Mouse (Mus musculus) ES-Bruce4 (cell line): ENCODE measurements around the gene 1700125H20Rik. TPM values are rescaled to one million over a fixed set of nuclear protein-coding genes. Genes with fewer than 3 reads are reported as not detected.

Experiments
- H3K27ac ChIP-seq: 2 replicates; pipeline ENCODE4 v1.5.1; 2012; ENCODE audit warnings: low read length, inconsistent platforms; ENCODE audit not compliant: insufficient read depth
- H3K27me3 ChIP-seq: 2 replicates; pipeline ENCODE4 v1.6.1; 2012; ENCODE audit warnings: mild to moderate bottlenecking, low read length, inconsistent platforms; ENCODE audit not compliant: control insufficient read depth, poor library complexity, insufficient read depth, severe bottlenecking
- H3K36me3 ChIP-seq: 2 replicates; pipeline ENCODE4 v1.6.1; 2012; ENCODE audit warnings: inconsistent platforms, mild to moderate bottlenecking, low read length, moderate library complexity; ENCODE audit not compliant: control insufficient read depth, poor library complexity, insufficient read depth, severe bottlenecking
- H3K4me1 ChIP-seq: one replicate; pipeline ENCODE4 v1.8.1; 2011; ENCODE audit warnings: low read length; ENCODE audit not compliant: control insufficient read depth, insufficient read depth
- H3K4me3 ChIP-seq: 2 replicates; pipeline ENCODE4 v1.5.1; 2011; ENCODE audit warnings: low read depth, mild to moderate bottlenecking, low read length
- H3K9ac ChIP-seq: 2 replicates; pipeline ENCODE4 v1.6.1; 2012; ENCODE audit warnings: low read depth, mild to moderate bottlenecking, inconsistent platforms; ENCODE audit not compliant: poor library complexity, severe bottlenecking
- H3K9me3 ChIP-seq: replicated peaks from 2 replicates; pipeline ENCODE4 v1.6.1; 2012; ENCODE audit warnings: mild to moderate bottlenecking, low read length, inconsistent platforms; ENCODE audit not compliant: control insufficient read depth, poor library complexity, insufficient read depth, severe bottlenecking
- CTCF ChIP-seq: IDR thresholded peaks from one replicate; pipeline ENCODE4 v1.8.1; 2011; ENCODE audit warnings: low read depth, low read length
- EP300 ChIP-seq: IDR thresholded peaks from 2 replicates; pipeline ENCODE4 v1.6.1; 2011; ENCODE audit warnings: low read depth, low read length; ENCODE audit not compliant: insufficient read depth
- POLR2A ChIP-seq: IDR thresholded peaks from one replicate; pipeline ENCODE4 v1.8.1; 2011; ENCODE audit warnings: low read length; ENCODE audit not compliant: insufficient read depth
- polyA plus RNA-seq: library from polyadenylated mRNA; stranded (reverse); fragments of >200 nt; gene quantifications from 2 replicates; pipeline ENCODE4 v1.2.4, GENCODE M21; 2011; ENCODE audit warnings: low read depth; ENCODE audit not compliant: missing spikeins, insufficient read depth, insufficient read length

The 1700125H20Rik gene
- polyA plus RNA-seq, 1 experiment: not detected

GRCm38 (mm10) chr11:85194206-85194605 lies 24.0 kb downstream of the 1700125H20Rik start:
- Histone ChIP-seq H3K27me3 (no peaks in the 10 kb centered on the region), H3K36me3 (peaks cover 58% of the 10 kb centered on the region), H3K9me3 (no peaks in the 10 kb centered on the region), H3K27ac (no peak overlapping the region), H3K9ac (no peak overlapping the region), H3K4me1 (no peaks in the 10 kb centered on the region), H3K4me3 (no peak overlapping the region)
- TF ChIP-seq EP300 (no peak), CTCF (no peak), POLR2A (no peak)

GRCm38 (mm10) chr11:85196046-85196445 lies 25.8 kb downstream of the 1700125H20Rik start:
- Histone ChIP-seq H3K36me3 (peaks cover 73% of the 10 kb centered on the region), H3K9me3 (no peaks in the 10 kb centered on the region), H3K4me1 (no peaks in the 10 kb centered on the region), H3K27ac (no peak overlapping the region), H3K9ac (no peak overlapping the region), H3K4me3 (no peak overlapping the region), H3K27me3 (no peaks in the 10 kb centered on the region)
- TF ChIP-seq CTCF (no peak), POLR2A (no peak), EP300 (no peak)

- H3K36me3 ChIP-seq: peaks cover 76% of the 10 kb centered on the region
- no peaks in the 10 kb centered on the region for H3K27me3 ChIP-seq
- TF ChIP-seq POLR2A (no peak), EP300 (no peak)
- no peak overlapping the region for H3K4me3 ChIP-seq
- no peaks in the 10 kb centered on the region for H3K4me1 ChIP-seq
- H3K9ac ChIP-seq: no peak overlapping the region
- no peaks in the 10 kb centered on the region for H3K9me3 ChIP-seq
- H3K27ac ChIP-seq: no peak overlapping the region
Measured at GRCm38 (mm10) chr11:85198906-85199305, 28.7 kb downstream of the 1700125H20Rik start.

- Histone ChIP-seq H3K36me3 (peaks cover 62% of the 10 kb centered on the region), H3K27ac (no peak overlapping the region), H3K9me3 (no peaks in the 10 kb centered on the region), H3K27me3 (no peaks in the 10 kb centered on the region), H3K4me3 (no peak overlapping the region), H3K4me1 (no peaks in the 10 kb centered on the region), H3K9ac (no peak overlapping the region)
- no peak for TF ChIP-seq POLR2A
Measured at GRCm38 (mm10) chr11:85206231-85206630, 36.0 kb downstream of the 1700125H20Rik start.

GRCm38 (mm10) chr11:85211151-85211550 lies 40.9 kb downstream of the 1700125H20Rik start:
- TF ChIP-seq EP300 (no peak), CTCF (no peak), POLR2A (no peak)
- peaks cover 76% of the 10 kb centered on the region for H3K36me3 ChIP-seq
- H3K27ac ChIP-seq: no peak overlapping the region
- no peak overlapping the region for H3K9ac ChIP-seq
- no peaks in the 10 kb centered on the region for H3K4me1 ChIP-seq
- no peaks in the 10 kb centered on the region for H3K9me3 ChIP-seq
- H3K4me3 ChIP-seq: no peak overlapping the region
- no peaks in the 10 kb centered on the region for H3K27me3 ChIP-seq

GRCm38 (mm10) chr11:85213215-85213614 lies 43.0 kb downstream of the 1700125H20Rik start:
- no peak overlapping the region for H3K9ac ChIP-seq
- no peak overlapping the region for H3K4me3 ChIP-seq
- H3K4me1 ChIP-seq: no peaks in the 10 kb centered on the region
- no peaks in the 10 kb centered on the region for H3K9me3 ChIP-seq
- TF ChIP-seq CTCF: no peak
- no peak for TF ChIP-seq EP300
- TF ChIP-seq POLR2A: no peak
- peaks cover 71% of the 10 kb centered on the region for H3K36me3 ChIP-seq
- no peaks in the 10 kb centered on the region for H3K27me3 ChIP-seq
- H3K27ac ChIP-seq: no peak overlapping the region
